ENCODE assay signal across 8 mouse cellular contexts in the genomic region with DNA sequence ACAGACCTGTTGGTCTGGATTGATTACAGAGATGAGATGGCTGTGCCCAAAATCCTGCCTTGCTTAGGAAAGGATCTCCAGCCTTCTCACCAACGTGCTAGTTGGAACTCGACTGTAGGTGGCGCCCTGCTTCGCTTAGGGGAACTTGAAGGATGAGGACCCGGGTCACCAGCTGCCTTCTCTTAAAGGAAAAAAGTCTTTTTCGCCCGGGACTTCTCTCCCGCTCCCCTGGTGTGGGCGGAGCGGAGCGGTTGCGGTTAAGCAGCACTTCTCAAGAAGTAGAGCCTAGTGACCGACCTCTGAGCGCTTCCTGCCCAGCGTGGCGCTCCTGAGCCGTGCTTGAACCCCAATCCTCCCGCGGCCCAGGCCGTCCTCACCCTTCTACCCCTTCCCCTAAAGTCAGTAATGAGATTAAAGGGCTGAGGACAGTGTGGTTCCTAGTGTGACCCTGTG. TPM values are rescaled to one million over a fixed set of nuclear protein-coding genes. Genes with fewer than 3 reads are reported as not detected.
A peak's percentile ranks its signal among the peaks of the same experiment; 100 is the strongest.
DNase-seq lines count a peak whose midpoint lies in the region; ATAC-seq and TF ChIP-seq lines count a peak whose summit lies in the region.

No protein-coding gene starts in this region.

- H3K9me3 ChIP-seq in G1E (replicated peaks) = peaks cover 18% of the 10 kb centered on the region
- no peaks in the 10 kb centered on the region for H3K9me3 ChIP-seq in forebrain, embryonic 14.5 days (replicated peaks; ENCODE audit: control insufficient read depth, low read length)
- H3K9me3 ChIP-seq in liver, postnatal 0 days (ENCODE audit: low read length) = no peaks in the 10 kb centered on the region
- no peaks in the 10 kb centered on the region for H3K9me3 ChIP-seq in neural tube, embryonic 13.5 days

- intact Hi-C loops in heart, postnatal 10 days (cut with DNase I) = loop anchor here (1.0 to 5.0 kb wide), 5 partner anchors 451 to 951 kb away; a partner anchor contains a TSS

- peak; percentile 29 for DNase-seq in G1E (ENCODE audit: low spot score)
- peak; percentile 84 for DNase-seq in cerebellum, adult 11-12 months
- peak; percentile 96 for DNase-seq in forebrain, embryonic 14.5 days (ENCODE audit: low spot score)
- peak; percentile 95 to 97 for DNase-seq in heart, postnatal 10 days
- DNase-seq in layer of hippocampus, adult 11-12 months (ENCODE audit: low spot score) = peak; percentile 94
- DNase-seq in liver, postnatal 0 days = peak; percentile 93

- no peaks in the 10 kb centered on the region for H3K36me3 ChIP-seq in G1E (replicated peaks)
- no peaks in the 10 kb centered on the region for H3K36me3 ChIP-seq in forebrain, embryonic 14.5 days (ENCODE audit: control insufficient read depth, insufficient read depth, low read length)
- no peaks in the 10 kb centered on the region for H3K36me3 ChIP-seq in liver, postnatal 0 days (replicated peaks; ENCODE audit: insufficient read depth, low read length)
- no peaks in the 10 kb centered on the region for H3K36me3 ChIP-seq in neural tube, embryonic 13.5 days
- no peaks in the 10 kb centered on the region for H3K36me3 ChIP-seq in testis, adult 2 months (ENCODE audit: control insufficient read depth, insufficient read depth, low read length)

- 0 out of 2 replicates have a peak, but pooled peaks cover 2% of the 10 kb centered on the region for H3K4me1 ChIP-seq in G1E (ENCODE audit: insufficient read depth, low read depth, low read length)
- peaks cover 25% of the 10 kb centered on the region for H3K4me1 ChIP-seq in forebrain, embryonic 14.5 days (ENCODE audit: control insufficient read depth, insufficient read depth, low read length)
- H3K4me1 ChIP-seq in liver, postnatal 0 days (ENCODE audit: insufficient read depth) = peaks cover 18% of the 10 kb centered on the region
- peaks cover 41% of the 10 kb centered on the region for H3K4me1 ChIP-seq in neural tube, embryonic 13.5 days (replicated peaks)
- peaks cover 16% of the 10 kb centered on the region for H3K4me1 ChIP-seq in testis, adult 2 months (ENCODE audit: control insufficient read depth, insufficient read depth, low read length)

- no peak overlapping the region; the same call in 1 of the 2 replicates for H3K4me3 ChIP-seq in G1E (ENCODE audit: low read depth, low read length)
- peak overlapping the region; percentile 36 for H3K4me3 ChIP-seq in forebrain, embryonic 14.5 days (ENCODE audit: low read depth, low read length)
- peak overlapping the region; percentile 51 for H3K4me3 ChIP-seq in liver, postnatal 0 days (ENCODE audit: low read depth, low read length)
- peak overlapping the region; percentile 39 for H3K4me3 ChIP-seq in neural tube, embryonic 13.5 days
- peak overlapping the region; percentile 72 for H3K4me3 ChIP-seq in testis, adult 2 months (ENCODE audit: control insufficient read depth, low read depth, low read length)

- H3K4me2 ChIP-seq in forebrain, embryonic 14.5 days (ENCODE audit: low read length) = peak overlapping the region; percentile 84
- peak overlapping the region; percentile 80 for H3K4me2 ChIP-seq in liver, postnatal 0 days (ENCODE audit: low read depth, low read length)
- peak overlapping the region; percentile 78 for H3K4me2 ChIP-seq in neural tube, embryonic 13.5 days

- H3K27me3 ChIP-seq in G1E (ENCODE audit: insufficient read depth, low read length) = no peaks in the 10 kb centered on the region
- peaks cover 12% of the 10 kb centered on the region; the same call in 1 of the 2 replicates for H3K27me3 ChIP-seq in forebrain, embryonic 14.5 days (replicated peaks; ENCODE audit: control insufficient read depth, insufficient read depth, low read length)
- H3K27me3 ChIP-seq in liver, postnatal 0 days (ENCODE audit: insufficient read depth, low read length) = 0 out of 2 replicates have a peak, but pooled peaks cover 7% of the 10 kb centered on the region
- peaks cover 50% of the 10 kb centered on the region for H3K27me3 ChIP-seq in neural tube, embryonic 13.5 days
- H3K27me3 ChIP-seq in testis, adult 2 months (ENCODE audit: control insufficient read depth, insufficient read depth, low read length) = peaks cover 2% of the 10 kb centered on the region; the same call in 1 of the 2 replicates

- under 1% methylated on average over 20 of the region's 20 CpGs for WGBS in forebrain, embryonic 14.5 days
- WGBS in liver, postnatal 0 days (ENCODE audit: insufficient replicate concordance) = 0% methylated on average over 20 of the region's 20 CpGs
- under 1% methylated on average over 20 of the region's 20 CpGs for WGBS in neural tube, embryonic 13.5 days

- no peak for ATAC-seq in G1E (ENCODE audit: extremely low read depth, insufficient number of reproducible peaks, low FRiP score, poor library complexity, severe bottlenecking)
- ATAC-seq in forebrain, embryonic 14.5 days = peak; percentile 85
- peak; percentile 82 for ATAC-seq in liver, postnatal 0 days
- peak; percentile 83 for ATAC-seq in neural tube, embryonic 13.5 days (ENCODE audit: low read depth)

- peak overlapping the region; percentile 74 for H3K9ac ChIP-seq in forebrain, embryonic 14.5 days (ENCODE audit: low read length)
- peak overlapping the region; percentile 70 for H3K9ac ChIP-seq in liver, postnatal 0 days (replicated peaks)
- peak overlapping the region; percentile 71 for H3K9ac ChIP-seq in neural tube, embryonic 13.5 days

- TF ChIP-seq EP300 in liver, postnatal 0 days (IDR thresholded peaks at IDR 0.05; ENCODE audit: low read depth) = no peak

- TF ChIP-seq CTCF in G1E (IDR thresholded peaks at IDR 0.05; ENCODE audit: low read depth, low read length) = no peak
- peak; percentile 93 for TF ChIP-seq CTCF in liver, postnatal 0 days (IDR thresholded peaks at IDR 0.05; ENCODE audit: low read depth)
- peak; percentile 72; the same call in 1 of the 2 replicates for TF ChIP-seq CTCF in testis, adult 2 months (IDR thresholded peaks at IDR 0.05; ENCODE audit: control insufficient read depth, insufficient read depth, insufficient replicate concordance, low read depth, low read length)

- H3K27ac ChIP-seq in forebrain, embryonic 14.5 days (ENCODE audit: low read depth, low read length) = peak overlapping the region; percentile 79
- peak overlapping the region; percentile 93 for H3K27ac ChIP-seq in liver, postnatal 0 days (ENCODE audit: low read depth)
- H3K27ac ChIP-seq in neural tube, embryonic 13.5 days (replicated peaks) = peak overlapping the region; percentile 80
- H3K27ac ChIP-seq in testis, adult 2 months (ENCODE audit: control insufficient read depth, insufficient read depth, low read depth, low read length) = peak overlapping the region; percentile 87

- peak; percentile 24; the same call in 1 of the 2 replicates for TF ChIP-seq POLR2A in testis, adult 2 months (IDR thresholded peaks at IDR 0.05; ENCODE audit: control insufficient read depth, low read depth, low read length)

RNA-seq across cellular contexts. Expression of a gene that starts 21.5 kb away (rescaled TPM):
- total RNA-seq in G1E (2014; fragmentation: Nextera tagmentation) (17.6 and 25.1 TPM in 2 replicates), G1E (2017) (0.99 and 1.3 TPM in 2 replicates)
- polyA plus RNA-seq in G1E (2012) = 0.45 and 0.96 TPM in 2 replicates
- polyA plus RNA-seq in forebrain, embryonic 14.5 days (2014; fragmentation: Nextera tagmentation; extraction: Ambion mirVana) = 71.5 and 85.9 TPM in 2 replicates
- 100 to 1,000 TPM; 196 to 199 TPM for total RNA-seq in heart, postnatal 10 days (2021)
- polyA plus RNA-seq in liver, postnatal 0 days (2015; fragmentation: Nextera tagmentation; extraction: Ambion mirVana) = 9.9 TPM in 2 replicates
- polyA plus RNA-seq in neural tube, embryonic 13.5 days (2015; fragmentation: Nextera tagmentation; extraction: Ambion mirVana) = 45.1 and 51.6 TPM in 2 replicates
- polyA plus RNA-seq in testis, adult 2 months (2012; rRNA removed) = 6.4 and 8.1 TPM in 2 replicates

RNA-seq across cellular contexts. Expression of a gene that starts 26.8 kb away (rescaled TPM):
- not detected in 2 replicates for total RNA-seq in G1E (2014; fragmentation: Nextera tagmentation)
- 0.11 TPM in 1 of 2 replicates, not detected in the other for total RNA-seq in G1E (2017)
- not detected in 2 replicates for polyA plus RNA-seq in G1E (2012)
- polyA plus RNA-seq in forebrain, embryonic 14.5 days (2014; fragmentation: Nextera tagmentation; extraction: Ambion mirVana) = 48.7 and 62.9 TPM in 2 replicates
- under 1 TPM; 0.34 to 0.47 TPM for total RNA-seq in heart, postnatal 10 days (2021)
- polyA plus RNA-seq in liver, postnatal 0 days (2015; fragmentation: Nextera tagmentation; extraction: Ambion mirVana) = not detected in 2 replicates
- 22.0 and 30.7 TPM in 2 replicates for polyA plus RNA-seq in neural tube, embryonic 13.5 days (2015; fragmentation: Nextera tagmentation; extraction: Ambion mirVana)
- polyA plus RNA-seq in testis, adult 2 months (2012; rRNA removed) = 0.17 and 0.74 TPM in 2 replicates

Comparison
In these comparisons a context has a peak if more than half of its experiments do, and no peak if none do; other contexts are left out.
1. DNase-seq: peak in every context shown above with its lines; median percentile 96 in forebrain, embryonic 14.5 days; 96 in heart, postnatal 10 days; 94 in layer of hippocampus, adult 11-12 months; 93 in liver, postnatal 0 days; 84 in cerebellum, adult 11-12 months; 29 in G1E.
2. RNA of a gene that starts 26.8 kb away (polyA plus RNA-seq): 48.7 to 62.9 TPM in forebrain, embryonic 14.5 days and 22.0 to 30.7 TPM in neural tube, embryonic 13.5 days; 0.17 to 0.74 TPM in testis, adult 2 months, not detected in G1E and not detected in liver, postnatal 0 days; every median in the first group is over 10 times any median in the second.
3. Peak in every context shown above with its lines, with median percentiles within 50 percentile points of each other: H3K27ac ChIP-seq, H3K4me2 ChIP-seq and H3K9ac ChIP-seq.